Mouse (Mus musculus): ENCODE data around the gene Clca3a2. TPM values are rescaled to one million over a fixed set of nuclear protein-coding genes. Genes with fewer than 3 reads are reported as not detected.

Clca3a2 gene
- polyA plus RNA-seq, 1 experiment from 2014 or later = 1.6 TPM

Other genes with a start within 250 kb of the Clca3a2 start
- gene Hs2st1, start 249.3 kb downstream of the Clca3a2 start, polyA plus RNA-seq (2015; fragmentation: Nextera tagmentation; extraction: Ambion mirVana) = 12.8 and 13.9 TPM in 2 replicates
- 640 and 675 TPM in 2 replicates for gene Selenof, start 249.2 kb downstream of the Clca3a2 start, polyA plus RNA-seq (2015; fragmentation: Nextera tagmentation; extraction: Ambion mirVana)
- 98.1 and 103 TPM in 2 replicates for gene Sh3glb1, start 99.2 kb downstream of the Clca3a2 start, polyA plus RNA-seq (2015; fragmentation: Nextera tagmentation; extraction: Ambion mirVana)
- 14.2 and 18.1 TPM in 2 replicates for gene Clca3a1, start 58.5 kb downstream of the Clca3a2 start, polyA plus RNA-seq (2015; fragmentation: Nextera tagmentation; extraction: Ambion mirVana)
- 1.3 and 1.7 TPM in 2 replicates for gene Clca3b, start 29.9 kb upstream of the Clca3a2 start, polyA plus RNA-seq (2015; fragmentation: Nextera tagmentation; extraction: Ambion mirVana)
- gene Clca4b, start 113.0 kb upstream of the Clca3a2 start, polyA plus RNA-seq (2015; fragmentation: Nextera tagmentation; extraction: Ambion mirVana) = 2.7 and 2.9 TPM in 2 replicates
- gene Clca4a, start 155.6 kb upstream of the Clca3a2 start, polyA plus RNA-seq (2015; fragmentation: Nextera tagmentation; extraction: Ambion mirVana) = 0.35 TPM in 1 of 2 replicates, not detected in the other
- gene Clca1, start 213.3 kb upstream of the Clca3a2 start, polyA plus RNA-seq (2015; fragmentation: Nextera tagmentation; extraction: Ambion mirVana) = 5.8 and 6.9 TPM in 2 replicates

All from stomach, embryonic 15.5 days (tissue).